Mouse (Mus musculus) splenic B cell, adult 2 months (primary cell): ENCODE results near the gene Acot12.

ENCODE experiments used
- DNase-seq: peaks from one replicate; pipeline ENCODE4 v3.0.0-alpha.2; 2011; ENCODE audit warnings: low read depth, low spot score
- H3K27me3 ChIP-seq: 2 replicates; pipeline ENCODE4 v1.6.1; 2012; ENCODE audit warnings: mild to moderate bottlenecking, low read length, moderate library complexity, mixed read lengths; ENCODE audit not compliant: control insufficient read depth, poor library complexity, insufficient read depth, severe bottlenecking
- H3K36me3 ChIP-seq: 2 replicates; pipeline ENCODE4 v1.6.1; 2012; ENCODE audit warnings: mild to moderate bottlenecking, low read length, moderate library complexity, mixed read lengths; ENCODE audit not compliant: control insufficient read depth, poor library complexity, insufficient read depth, severe bottlenecking

The Acot12 gene

GRCm38 (mm10) chr13:91779892-91780291 lies 38.6 kb downstream of the Acot12 start:
- no peak for DNase-seq
- Histone ChIP-seq H3K36me3 (no peaks in the 10 kb centered on the region), H3K27me3 (no peaks in the 10 kb centered on the region)

GRCm38 (mm10) chr13:91792035-91792434 lies 50.7 kb downstream of the Acot12 start:
- H3K36me3 ChIP-seq, result peaks cover 3% of the 10 kb centered on the region; the same call in 1 of the 2 replicates
- H3K27me3 ChIP-seq, result no peaks in the 10 kb centered on the region
- no peak for DNase-seq

- H3K36me3 ChIP-seq, result peaks cover 11% of the 10 kb centered on the region; the same call in 1 of the 2 replicates
- H3K27me3 ChIP-seq, result no peaks in the 10 kb centered on the region
- no peak for DNase-seq
Observed at GRCm38 (mm10) chr13:91794926-91795436, 53.7 kb downstream of the Acot12 start.

- Histone ChIP-seq H3K27me3 (no peaks in the 10 kb centered on the region), H3K36me3 (peaks cover 11% of the 10 kb centered on the region; the same call in 1 of the 2 replicates)
- no peak for DNase-seq
Observed at GRCm38 (mm10) chr13:91795593-91795992, 54.3 kb downstream of the Acot12 start.

- H3K27me3 ChIP-seq, result no peaks in the 10 kb centered on the region
- DNase-seq, result no peak
- peaks cover 11% of the 10 kb centered on the region; the same call in 1 of the 2 replicates for H3K36me3 ChIP-seq
Observed at GRCm38 (mm10) chr13:91796003-91796402, 54.7 kb downstream of the Acot12 start.

GRCm38 (mm10) chr13:91796916-91797315 lies 55.6 kb downstream of the Acot12 start:
- no peak for DNase-seq
- H3K36me3 ChIP-seq, result peaks cover 11% of the 10 kb centered on the region; the same call in 1 of the 2 replicates
- H3K27me3 ChIP-seq, result no peaks in the 10 kb centered on the region

GRCm38 (mm10) chr13:91797442-91797841 lies 56.1 kb downstream of the Acot12 start:
- no peak for DNase-seq
- Histone ChIP-seq H3K36me3 (peaks cover 11% of the 10 kb centered on the region; the same call in 1 of the 2 replicates), H3K27me3 (no peaks in the 10 kb centered on the region)

GRCm38 (mm10) chr13:91801726-91802125 lies 60.4 kb downstream of the Acot12 start:
- DNase-seq, result no peak
- H3K27me3 ChIP-seq, result no peaks in the 10 kb centered on the region
- H3K36me3 ChIP-seq, result peaks cover 12% of the 10 kb centered on the region

- Histone ChIP-seq H3K36me3 (peaks cover 4% of the 10 kb centered on the region), H3K27me3 (no peaks in the 10 kb centered on the region)
- DNase-seq, result peak; percentile 93
Observed at GRCm38 (mm10) chr13:91807155-91807839, 66.0 kb downstream of the Acot12 start, which contains the start of gene Zcchc9. Gene Zcchc9, minus strand, starts transcription at chr13:91807705.

GRCm38 (mm10) chr13:91807874-91808575 lies 66.7 kb downstream of the Acot12 start:
- peak; percentile 44 for DNase-seq

GRCm38 (mm10) chr13:91809476-91809875 lies 68.2 kb downstream of the Acot12 start:
- no peaks in the 10 kb centered on the region for H3K27me3 ChIP-seq
- DNase-seq, result peak; percentile 63
- peaks cover 4% of the 10 kb centered on the region for H3K36me3 ChIP-seq

More at GRCm38 (mm10) chr13:91807874-91808575, 66.7 kb downstream of the Acot12 start:
- no peaks in the 10 kb centered on the region for H3K27me3 ChIP-seq
- H3K36me3 ChIP-seq, result peaks cover 4% of the 10 kb centered on the region

- H3K36me3 ChIP-seq, result no peaks in the 10 kb centered on the region
- no peak for DNase-seq
- H3K27me3 ChIP-seq, result no peaks in the 10 kb centered on the region
Observed at GRCm38 (mm10) chr13:91814670-91815069, 73.4 kb downstream of the Acot12 start.

- Histone ChIP-seq H3K27me3 (no peaks in the 10 kb centered on the region), H3K36me3 (no peaks in the 10 kb centered on the region)
- no peak for DNase-seq
Observed at GRCm38 (mm10) chr13:91823735-91824134, 82.4 kb downstream of the Acot12 start.

- H3K36me3 ChIP-seq, result no peaks in the 10 kb centered on the region
- no peak for DNase-seq
Observed at GRCm38 (mm10) chr13:91824845-91825550, 83.7 kb downstream of the Acot12 start.

More at GRCm38 (mm10) chr13:91824845-91825550, 83.7 kb downstream of the Acot12 start:
- H3K27me3 ChIP-seq, result no peaks in the 10 kb centered on the region
